Mouse (Mus musculus) lung, adult 2 months (tissue): ENCODE data around the gene Foxd1.

Experiments used
- CTCF ChIP-seq: fragments of 200-500 bp; IDR thresholded peaks from 2 replicates; pipeline ENCODE4 v1.5.1; 2011; ENCODE audit warnings: mild to moderate bottlenecking, low read length, control low read depth; ENCODE audit not compliant: insufficient read depth
- POLR2A ChIP-seq: fragments of 200-500 bp; IDR thresholded peaks from 2 replicates; pipeline ENCODE4 v1.6.1; 2011; ENCODE audit warnings: low read depth, mild to moderate bottlenecking, control low read depth, low read length, borderline replicate concordance; ENCODE audit errors: extremely low read depth

- no peak for TF ChIP-seq CTCF
- no peak for TF ChIP-seq POLR2A
Observed at GRCm38 (mm10) chr13:98360391-98360790, 6.3 kb downstream of the Foxd1 start.
